Mouse (Mus musculus): ENCODE results near the gene Acvr1b.

DNA sequence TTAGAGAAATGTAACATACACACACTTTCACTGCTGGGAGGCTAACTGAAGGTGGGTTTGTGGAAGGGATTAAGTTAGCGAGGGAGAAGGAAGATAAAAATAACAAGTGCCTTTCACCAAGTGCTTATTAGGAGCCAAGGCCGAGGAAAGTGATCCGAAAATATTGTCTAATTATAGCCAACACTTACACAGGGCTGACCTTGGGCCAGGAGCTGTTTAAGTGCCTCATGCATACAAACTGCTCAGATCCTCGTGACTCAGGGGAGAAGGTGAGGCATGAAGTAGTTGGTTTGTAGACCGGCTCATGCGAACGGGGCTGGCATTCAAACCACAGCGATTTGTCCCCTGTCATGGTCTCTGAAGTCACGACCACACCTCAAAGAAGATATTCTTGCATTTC lies 67.4 kb downstream of the Acvr1b start:
- no peak for TF ChIP-seq CTCF (IDR thresholded peaks at IDR 0.05; ENCODE audit: low read depth, low read length)
- TF ChIP-seq POLR2AphosphoS5 (IDR thresholded peaks at IDR 0.05; ENCODE audit: insufficient replicate concordance, low read depth, low read length), result no peak
